Mouse (Mus musculus) embryo, embryonic 10.5 days (tissue): ENCODE measurements at regions not wholly inside any gene's neighbourhood (a gene's known extent, or its start where the extent isn't known, plus 50 kb on each side); places are given as distances from the start of the nearest gene placed in this dataset.

Experiments
- DNase-seq: peaks from one replicate; pipeline ENCODE4 v3.0.0-alpha.2; 2015; ENCODE audit warnings: low spot score

DNA sequence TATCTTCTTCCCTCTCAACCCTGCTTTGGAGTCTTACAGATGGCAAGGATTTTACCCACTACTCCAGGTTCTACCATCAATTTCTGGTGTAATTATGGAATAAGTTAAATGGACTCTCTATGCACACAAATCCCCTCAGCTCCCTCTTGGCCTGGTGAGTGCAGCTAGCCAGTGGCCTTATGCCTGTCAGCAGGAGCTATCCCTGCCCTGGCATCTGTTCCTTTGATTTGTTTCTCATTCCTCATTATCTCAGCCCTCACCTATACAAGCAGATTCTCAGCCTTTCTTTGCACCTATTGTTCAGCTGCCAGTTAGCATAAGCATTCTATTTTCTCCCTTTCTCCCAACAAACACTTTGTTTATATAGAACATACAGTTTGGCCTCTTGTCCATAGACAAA is 150.3 kb downstream of the Rnf152 start:
- no peak for DNase-seq

DNA sequence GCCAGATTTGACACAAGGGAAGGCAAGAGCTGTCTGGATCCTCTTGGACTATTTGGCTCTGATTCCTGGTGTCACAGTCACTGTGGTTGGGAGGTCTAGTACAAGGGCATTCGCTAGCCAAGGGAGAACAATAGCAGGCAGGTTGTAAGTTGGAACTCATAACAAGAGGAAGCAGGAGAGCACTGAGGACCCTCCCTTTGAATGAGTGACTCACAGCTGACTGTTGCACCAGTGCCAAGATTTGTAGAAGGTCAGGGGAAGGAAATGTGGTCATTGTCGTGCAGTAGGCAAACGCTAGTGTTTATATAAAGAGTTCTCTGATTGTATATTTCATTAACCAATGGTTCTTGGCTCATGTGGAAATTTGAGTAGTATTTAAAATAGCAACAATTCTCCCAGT is 157.2 kb downstream of the Rnf152 start:
- no peak for DNase-seq

DNA sequence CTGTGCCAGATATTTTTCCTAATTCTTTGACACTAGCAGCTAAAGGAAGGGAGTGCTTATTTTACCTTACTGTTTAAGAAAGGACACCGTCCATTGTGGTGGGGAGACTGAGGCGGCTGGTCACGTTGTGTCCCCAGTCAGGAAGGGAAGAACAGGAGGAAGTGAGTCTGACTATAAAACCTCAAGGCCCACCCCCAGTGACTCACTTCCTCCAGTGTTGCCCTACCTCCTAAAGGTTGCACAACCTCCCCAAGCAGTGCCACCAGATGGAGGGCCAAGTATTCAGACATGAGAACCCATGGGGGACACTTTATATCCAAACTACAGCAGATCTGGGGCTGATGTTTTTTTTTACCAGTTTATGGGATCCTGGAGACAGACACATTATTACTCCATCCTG is 165.4 kb downstream of the Rnf152 start:
- no peak for DNase-seq

DNA sequence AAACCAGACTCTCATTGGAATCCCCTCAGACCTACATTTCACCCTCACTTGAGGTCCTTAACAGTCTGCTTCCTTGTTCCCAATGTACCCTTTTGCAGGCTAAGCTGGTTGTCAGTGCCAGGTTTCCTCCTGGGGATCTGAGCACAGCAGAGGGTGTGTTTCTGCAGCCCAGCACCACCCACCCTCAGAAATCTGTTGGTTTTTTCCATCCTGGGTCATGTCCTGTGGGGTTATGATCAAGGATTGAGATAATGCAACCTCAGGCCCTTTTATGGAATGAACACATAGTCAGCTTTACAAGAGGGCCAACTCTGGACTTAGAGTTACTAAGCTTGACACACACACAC is 167.6 kb downstream of the Rnf152 start:
- DNase-seq = no peak

DNA sequence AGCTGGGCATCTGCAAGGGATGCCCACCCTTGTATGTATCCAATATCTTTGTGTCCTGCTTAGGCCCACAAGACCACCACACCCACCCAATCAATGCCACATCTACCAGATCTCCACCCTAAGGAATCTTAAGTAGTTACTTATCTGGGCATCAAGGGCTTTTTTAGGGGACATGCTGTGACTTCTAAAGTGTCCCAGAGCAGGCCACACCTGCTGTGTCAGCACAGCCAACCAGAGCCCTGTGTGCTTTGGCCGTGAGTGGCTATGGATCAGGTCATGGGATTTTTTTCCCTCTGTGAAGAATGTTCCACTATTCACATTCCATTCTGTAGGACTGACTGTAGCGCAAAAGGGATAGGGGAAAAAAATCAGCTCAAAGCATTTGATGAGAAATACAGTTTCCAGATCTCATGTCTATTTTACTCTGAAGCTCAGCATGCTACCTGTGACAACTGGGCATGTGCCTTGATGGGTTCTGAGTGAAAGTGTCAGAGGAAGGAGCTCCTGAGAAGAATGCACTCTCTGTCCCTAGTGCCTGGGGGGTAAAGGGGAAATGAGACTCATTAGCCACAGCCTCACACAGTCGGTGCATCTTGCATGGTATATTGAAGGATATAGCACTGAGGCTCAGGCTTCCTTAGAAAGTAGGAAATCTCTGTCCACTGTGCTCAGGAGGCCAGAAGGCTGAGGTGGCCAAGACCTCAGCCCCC is 168.1 kb downstream of the Rnf152 start:
- no peak for DNase-seq

DNA sequence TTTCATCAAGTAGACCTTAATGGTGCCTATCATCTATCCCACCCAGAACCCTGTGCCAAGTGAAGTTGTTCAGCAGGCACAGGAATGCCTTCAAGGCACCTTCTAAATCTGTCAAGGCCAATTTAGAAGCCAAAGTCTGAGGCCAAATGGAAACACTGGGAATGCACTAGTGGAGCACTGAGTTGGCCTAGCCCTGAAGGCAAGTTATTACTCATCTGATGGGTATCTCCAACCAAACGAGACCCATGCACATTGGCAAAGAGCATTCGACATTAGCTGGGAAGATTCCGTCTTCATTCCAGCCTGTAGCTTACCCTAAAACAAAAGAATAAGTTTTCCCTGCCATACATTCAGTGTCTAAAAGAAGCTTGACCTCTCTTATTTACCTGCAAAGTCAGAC is 172.0 kb downstream of the Rnf152 start:
- DNase-seq = no peak

DNA sequence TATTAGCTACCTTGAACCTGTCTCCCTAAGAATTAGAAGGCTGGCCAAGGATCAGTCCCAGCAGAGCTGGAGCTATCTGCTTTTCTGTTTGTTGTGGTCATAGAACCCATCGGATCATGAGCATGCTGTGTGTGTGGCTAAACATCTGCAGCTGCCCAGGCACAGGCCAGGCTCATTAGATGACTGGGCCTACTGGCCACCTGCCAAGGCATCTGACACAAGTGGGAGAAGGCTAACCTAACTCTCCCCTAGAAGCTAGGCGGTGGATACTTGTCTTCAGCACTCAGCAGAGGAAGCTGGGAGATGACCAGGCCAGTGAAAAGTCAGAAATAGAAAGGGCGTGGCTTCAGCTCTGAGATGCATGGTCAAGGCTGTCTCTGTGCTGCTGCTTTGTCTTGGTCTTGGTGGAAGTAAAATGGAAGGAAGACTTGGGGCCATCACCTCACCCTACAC is 177.1 kb downstream of the Rnf152 start:
- peak; percentile 9 for DNase-seq

DNA sequence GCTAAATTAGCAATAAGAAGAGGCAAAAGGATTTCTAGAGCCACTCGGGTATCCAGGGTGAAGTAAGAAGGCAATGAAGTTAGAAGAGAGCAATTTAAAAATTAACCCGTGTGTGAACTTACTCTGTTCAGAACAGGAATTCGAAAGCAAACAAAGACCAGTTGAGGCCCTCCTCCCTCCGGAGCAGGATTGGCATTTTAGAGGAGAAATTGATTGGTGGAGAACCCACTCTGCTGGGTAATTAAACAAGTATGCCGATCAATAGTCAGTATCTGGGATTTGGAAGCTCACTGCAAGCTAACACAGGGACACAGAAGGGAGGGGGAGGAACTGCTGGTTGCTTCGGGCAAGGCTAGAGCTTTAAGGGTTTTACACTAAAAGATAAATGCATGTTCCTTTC is 177.7 kb downstream of the Rnf152 start:
- peak; percentile 27 for DNase-seq

DNA sequence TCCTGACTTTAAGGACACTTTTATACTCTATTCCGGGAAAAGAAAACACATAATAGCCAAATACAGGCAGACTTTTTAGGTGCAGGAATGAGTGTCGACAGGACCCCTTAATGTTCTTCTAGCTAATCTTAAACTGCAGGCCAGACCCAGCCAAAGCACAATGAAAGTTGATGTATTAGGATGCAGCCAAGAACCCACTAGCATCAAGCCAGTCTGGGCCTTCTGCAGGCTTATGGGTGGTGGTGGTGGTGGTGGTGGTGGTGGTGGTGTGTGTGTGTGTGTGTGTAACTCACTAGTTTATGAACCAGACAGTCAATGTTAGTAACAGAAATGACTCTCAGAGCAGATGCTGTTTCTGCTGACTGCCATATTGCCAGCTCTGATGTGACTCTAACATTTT is 178.6 kb downstream of the Rnf152 start:
- DNase-seq = peak; percentile 4

DNA sequence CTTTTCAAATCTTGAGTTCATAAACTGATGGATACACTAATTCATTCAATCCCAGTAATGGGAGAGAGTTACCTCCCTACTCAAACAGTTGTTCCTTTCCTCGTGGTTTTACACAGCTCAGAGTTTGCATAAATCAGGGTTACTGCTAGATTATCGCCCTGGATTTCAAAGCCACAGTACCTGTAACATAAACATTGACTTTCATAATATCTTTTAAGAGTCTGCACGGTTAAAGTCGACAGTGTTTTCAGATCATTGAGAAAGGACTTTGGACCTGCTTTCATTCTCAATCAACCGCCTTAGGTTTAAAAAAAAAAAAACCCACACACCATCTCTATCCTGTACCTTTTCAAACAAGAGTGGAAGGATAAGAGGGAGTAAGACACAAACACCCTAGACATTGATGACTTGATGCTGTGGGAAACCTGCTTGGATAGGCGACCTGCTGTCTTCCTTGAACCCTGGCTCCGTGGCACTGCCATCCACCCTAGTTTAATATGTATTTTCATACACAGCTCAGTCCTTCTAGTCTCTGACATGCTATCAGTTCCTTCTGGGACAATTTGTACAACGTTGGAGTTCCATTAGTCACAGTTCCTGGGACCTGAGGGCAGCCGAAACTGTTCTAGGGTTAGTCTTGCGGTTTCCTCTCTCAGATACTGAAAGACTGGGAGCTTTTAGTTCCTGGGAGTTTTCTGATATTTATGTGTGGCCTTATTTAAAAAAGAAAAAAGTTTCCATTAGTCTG is 179.3 kb downstream of the Rnf152 start:
- DNase-seq = no peak

DNA sequence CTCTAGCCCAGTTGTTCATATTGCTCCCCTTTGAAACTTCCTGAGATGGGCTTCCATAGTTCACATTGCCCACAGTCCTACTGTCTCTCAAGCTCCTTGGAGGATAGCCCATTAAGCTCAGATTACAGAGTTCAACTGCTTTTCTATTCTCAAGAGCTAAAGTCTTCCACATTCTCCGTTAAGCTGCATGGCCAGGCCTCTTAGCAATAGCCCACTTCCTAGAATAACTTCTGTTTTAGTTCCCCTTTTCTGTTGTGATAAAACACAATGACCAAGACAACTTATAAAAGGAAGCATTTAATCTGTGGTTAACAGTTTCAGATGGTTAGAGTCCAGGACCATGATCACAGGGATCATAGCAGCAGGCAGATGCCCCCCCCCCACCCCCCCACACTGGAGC is 185.5 kb downstream of the Rnf152 start:
- no peak for DNase-seq

DNA sequence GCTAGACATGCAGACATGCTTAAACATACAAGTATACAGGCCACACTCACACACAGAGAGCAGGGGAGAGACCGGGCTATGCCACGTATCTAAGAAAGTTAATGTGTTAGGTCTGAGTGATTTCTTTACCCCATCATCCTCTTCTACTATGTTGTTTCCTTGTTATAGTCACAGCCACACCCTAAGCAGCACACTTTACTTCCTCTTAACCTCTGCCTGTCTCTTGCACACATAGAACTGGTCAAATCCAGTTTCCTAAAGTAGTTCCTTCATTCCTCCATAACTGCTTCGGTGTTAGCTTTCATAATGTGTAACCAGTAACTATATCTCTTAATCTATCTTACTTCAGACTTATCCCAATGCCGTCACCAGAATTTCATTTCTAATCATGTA is 186.4 kb downstream of the Rnf152 start:
- no peak for DNase-seq

DNA sequence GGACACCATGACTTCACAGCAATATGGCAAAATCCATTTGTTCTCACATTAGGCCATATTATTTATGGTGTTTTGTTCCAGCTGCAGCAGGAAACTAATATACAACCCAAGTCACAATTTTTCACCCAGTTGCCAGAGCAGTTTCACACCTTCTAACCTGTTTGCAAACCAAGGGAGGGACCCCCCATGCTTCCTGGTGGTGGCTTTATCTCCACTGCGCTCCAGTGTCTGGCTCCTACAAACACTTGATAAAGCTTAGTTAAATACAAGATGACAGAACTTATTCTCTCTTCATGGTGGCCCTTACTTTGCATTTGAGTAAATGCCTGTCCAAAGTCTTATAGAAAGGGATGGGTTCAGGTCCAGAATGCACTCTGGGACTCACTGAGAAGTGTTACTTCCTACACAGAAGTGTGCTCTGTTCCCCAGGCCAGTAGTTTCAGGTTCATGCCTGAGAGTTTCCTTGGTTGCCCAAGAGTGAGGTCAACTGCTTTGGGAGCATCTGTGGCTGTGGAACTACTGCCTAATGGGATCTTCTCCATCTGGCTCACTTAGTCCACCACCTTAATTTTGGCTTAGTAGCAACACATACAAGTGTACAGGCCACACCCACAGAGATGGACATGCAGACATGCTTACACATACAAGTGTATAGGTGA is 186.9 kb downstream of the Rnf152 start:
- no peak for DNase-seq

DNA sequence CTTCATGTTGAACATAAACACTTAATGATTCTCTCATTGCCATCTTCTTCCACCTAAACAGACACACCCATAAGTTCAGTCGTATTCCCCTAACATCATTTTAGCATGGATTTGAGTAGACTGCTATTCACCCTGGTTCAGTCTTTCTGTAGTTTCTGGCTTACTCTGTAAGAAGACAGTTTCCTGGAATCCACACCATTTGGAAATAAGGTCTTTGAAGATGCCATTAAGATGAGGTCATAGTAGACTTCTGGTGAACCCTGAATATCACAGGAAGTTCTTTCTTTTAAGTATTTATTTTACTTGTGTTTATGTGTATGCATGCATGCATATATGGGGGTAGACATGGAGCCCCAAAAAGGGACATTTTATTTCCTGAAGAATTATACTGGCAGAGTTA is 187.7 kb downstream of the Rnf152 start:
- no peak for DNase-seq

DNA sequence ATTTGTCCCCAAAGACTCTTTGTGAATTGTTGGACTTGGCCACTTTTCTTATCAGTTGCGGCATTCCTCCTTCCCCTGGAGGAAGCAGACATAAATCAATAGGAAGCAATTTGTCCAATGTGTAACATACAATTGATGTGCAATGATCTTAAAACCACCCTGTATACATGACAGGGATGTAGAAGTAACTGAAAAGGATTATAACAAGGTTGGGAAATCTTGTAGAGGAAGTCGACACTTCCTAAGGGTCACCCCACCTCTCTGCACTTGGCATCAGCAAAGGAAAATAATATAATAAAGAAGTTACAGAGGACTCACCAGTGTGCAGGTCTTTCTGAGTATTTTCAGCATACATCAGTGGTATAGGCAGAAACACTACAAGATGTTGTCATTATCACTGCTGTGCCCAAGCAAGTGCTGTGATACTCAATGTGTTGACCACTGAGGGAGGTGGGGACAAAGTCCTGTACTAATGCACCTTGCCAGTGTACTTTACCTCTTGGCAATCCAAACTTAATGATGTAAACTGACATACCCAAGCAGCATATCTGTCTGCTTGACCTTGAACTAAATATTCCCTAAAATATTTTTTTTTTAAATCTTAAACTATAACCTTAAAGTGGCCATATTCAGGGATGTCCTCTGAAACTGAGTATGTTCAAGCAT is 198.9 kb downstream of the Rnf152 start:
- DNase-seq = no peak

DNA sequence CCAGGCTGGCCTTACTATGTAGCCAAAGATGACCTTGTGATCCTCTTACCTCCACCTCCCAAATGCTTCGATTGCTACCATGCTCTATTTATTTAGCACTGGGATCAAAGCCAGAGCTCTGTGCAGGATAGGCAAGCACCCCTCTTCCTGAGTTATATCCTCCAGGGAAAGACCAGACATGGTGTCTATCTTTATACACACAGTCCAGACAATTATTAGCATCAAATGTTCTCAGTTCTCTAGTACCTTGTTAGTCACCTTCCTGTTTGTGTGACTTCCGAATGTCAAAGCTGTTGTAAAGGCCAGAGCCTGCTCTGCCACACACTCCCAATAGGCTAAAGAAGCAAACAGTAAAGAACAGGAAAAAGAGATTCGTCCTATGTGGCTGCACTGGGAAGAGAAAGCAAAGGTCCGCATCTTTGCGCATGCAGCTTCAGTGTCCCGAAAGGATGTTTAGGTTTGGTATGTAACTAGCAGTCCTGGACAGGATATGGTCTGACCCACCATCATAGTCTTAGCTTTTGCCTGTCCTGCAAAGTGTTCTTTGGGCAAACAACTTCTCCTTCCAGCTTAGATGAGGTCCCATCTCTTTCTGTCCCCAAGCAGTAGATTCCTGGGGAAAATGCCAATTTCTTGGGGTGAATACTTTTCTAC is 204.2 kb downstream of the Rnf152 start:
- DNase-seq = no peak

DNA sequence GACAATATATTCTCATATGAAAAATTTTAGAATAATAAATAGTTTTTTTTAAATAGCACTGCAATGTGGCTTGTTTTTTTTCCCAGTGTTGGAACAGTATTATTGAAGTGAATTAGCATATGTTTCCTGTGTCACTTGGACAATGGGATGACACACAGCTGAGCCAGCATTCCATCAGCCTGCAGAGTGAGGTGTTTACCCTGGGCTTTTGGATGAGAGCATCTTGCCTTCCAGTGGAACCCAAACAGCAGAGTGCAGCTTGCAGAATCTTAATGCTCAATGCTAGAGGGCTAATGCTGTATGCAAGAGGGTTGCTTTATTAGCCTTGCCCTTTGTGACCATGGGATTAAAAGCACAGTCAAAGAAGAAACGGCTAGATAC is 205.1 kb downstream of the Rnf152 start:
- no peak for DNase-seq

DNA sequence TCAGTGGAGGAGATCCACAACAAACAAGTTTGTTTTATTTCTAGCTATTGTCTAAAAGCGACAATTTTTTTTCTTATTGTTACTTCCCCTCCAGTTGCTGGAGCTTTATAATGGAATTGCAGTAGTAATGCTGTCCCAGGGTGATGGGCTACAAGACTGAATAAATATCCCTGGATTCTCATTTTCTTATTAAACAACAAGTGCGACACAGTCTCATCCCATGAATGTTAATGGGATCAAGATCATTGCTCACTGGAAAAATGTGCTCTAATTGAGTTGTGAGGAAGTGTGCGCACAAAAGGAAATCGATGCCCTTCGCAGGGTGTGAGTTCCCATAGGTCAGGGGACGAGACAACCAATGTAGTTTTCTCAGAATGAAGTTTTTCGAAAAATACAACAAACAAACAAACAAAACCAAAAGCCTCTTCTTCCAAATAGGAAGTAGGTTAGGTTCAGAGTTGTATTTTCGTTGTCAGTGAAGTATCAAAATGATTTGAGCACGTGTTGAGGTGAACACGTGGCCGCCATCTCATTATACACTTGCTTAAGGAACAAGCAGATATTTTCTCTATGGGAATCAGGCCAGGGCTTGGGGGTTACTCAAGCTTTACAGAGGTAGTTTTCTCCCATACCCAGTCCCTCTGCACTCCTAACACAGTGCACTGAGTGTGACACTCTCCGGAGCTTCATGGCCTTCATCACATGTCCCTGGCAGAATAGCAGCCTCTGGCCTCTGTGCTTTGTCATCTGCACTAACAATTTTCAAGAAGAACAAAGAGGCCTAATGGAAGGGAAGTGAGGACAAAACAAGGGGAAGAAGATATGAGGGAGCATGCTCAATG is 205.7 kb downstream of the Rnf152 start:
- no peak for DNase-seq

DNA sequence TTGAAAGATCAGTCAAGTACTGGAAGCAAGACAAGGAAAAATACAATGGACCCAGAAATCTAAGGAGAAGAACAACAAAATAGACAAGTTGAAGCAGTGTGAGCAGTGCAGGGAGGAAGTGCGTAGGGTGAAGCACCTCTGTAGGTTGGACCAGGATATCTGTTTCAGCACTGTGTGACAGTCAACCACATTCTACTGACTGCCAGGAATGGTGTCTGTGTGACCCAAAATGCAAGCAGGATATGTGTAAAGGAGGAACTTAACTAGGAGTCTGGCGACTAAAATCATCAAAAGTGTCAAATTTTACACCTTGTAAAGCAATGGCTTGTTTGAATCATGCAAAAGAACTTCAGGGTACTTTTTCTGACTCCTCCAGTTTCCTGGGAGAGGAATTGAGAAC is 207.7 kb downstream of the Rnf152 start:
- DNase-seq = no peak

DNA sequence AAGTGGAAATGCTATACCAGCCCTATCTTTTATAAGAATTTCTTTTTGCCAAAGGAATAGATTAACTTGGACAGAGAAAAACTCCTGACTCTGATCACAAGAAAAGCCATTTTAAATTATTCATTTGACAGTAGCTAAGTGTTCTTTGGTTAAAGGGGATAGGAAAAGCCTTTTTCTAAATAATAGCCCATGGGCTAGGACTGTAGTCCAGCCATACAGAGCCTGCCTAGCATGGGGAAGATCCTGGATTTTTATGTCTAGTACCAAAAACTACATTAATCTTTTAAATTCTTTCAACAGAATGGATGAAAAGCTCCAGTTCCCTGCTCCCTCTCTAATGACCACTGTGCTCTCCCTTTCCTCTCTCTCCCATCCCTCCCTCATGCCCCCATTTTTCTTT is 208.5 kb downstream of the Rnf152 start:
- DNase-seq = no peak

DNA sequence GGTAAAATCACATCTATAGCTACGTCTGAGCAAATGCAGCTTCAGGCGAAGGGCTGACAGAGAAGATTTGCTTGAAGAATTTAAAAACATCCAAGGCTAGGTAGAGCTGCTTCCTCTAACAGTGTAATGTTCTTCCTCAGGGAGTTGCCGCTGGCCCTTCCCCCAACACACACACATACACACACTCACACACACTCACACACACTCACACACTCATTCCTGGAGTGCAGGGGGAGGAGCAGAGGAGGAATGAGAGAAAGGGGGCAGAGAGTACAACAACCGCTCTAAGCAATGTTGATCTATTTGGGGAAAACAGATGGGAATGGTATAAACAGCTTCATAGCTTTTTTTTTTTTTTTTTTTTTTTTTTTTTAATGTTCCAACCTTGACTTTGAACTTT is 232.6 kb downstream of the Rnf152 start:
- DNase-seq = no peak
